Mouse (Mus musculus) gastrocnemius, postnatal 14 days (tissue): ENCODE measurements at regions not wholly inside any gene's neighbourhood (a gene's known extent, or its start where the extent isn't known, plus 50 kb on each side); places are given as distances from the start of the nearest gene placed in this dataset.
A peak's percentile ranks its signal among the peaks of the same experiment; 100 is the strongest.
"Not testable (repeated sequence)": the region's sequence is repeated elsewhere in the genome, so short reads cannot be mapped to it uniquely, and the experiment has no call there.

ENCODE experiments used
- DNase-seq: peaks from one replicate; pipeline ENCODE4 v3.0.0; 2021; ENCODE audit warnings: mixed read lengths
- intact Hi-C: fragments of 180-260 bp; cut with DNase I; formaldehyde crosslinking; loops from one replicate; pipeline ENCODE4 v1.15.1; 2025; ENCODE audit warnings: low total_unique reads

- DNase-seq, result peak; percentile 35
- intact Hi-C loops, result no loop called here
These were observed 134.5 kb downstream of the Cand1 start for GRCm38 (mm10) chr10:119105279-119105881.

- intact Hi-C loops, result no loop called here
- DNase-seq, result no peak
These were observed 139.3 kb downstream of the Cand1 start for GRCm38 (mm10) chr10:119100511-119100910.

GRCm38 (mm10) chr10:119099092-119099792, 140.6 kb downstream of the Cand1 start:
- no peak for DNase-seq
- intact Hi-C loops, result no loop called here

GRCm38 (mm10) chr10:119094166-119094565, 145.7 kb downstream of the Cand1 start:
- no peak for DNase-seq
- intact Hi-C loops, result no loop called here

GRCm38 (mm10) chr10:119087886-119088285, 152.0 kb downstream of the Cand1 start:
- no peak for DNase-seq
- intact Hi-C loops, result no loop called here

- DNase-seq, result no peak
- intact Hi-C loops, result no loop called here
These were observed 152.7 kb downstream of the Cand1 start for GRCm38 (mm10) chr10:119087071-119087665.

- no peak for DNase-seq
- intact Hi-C loops, result no loop called here
These were observed 153.4 kb downstream of the Cand1 start for GRCm38 (mm10) chr10:119086450-119086849.

- intact Hi-C loops, result no loop called here
- DNase-seq, result no peak
These were observed 156.4 kb downstream of the Cand1 start for GRCm38 (mm10) chr10:119083431-119083830.

- DNase-seq, result no peak
- intact Hi-C loops, result no loop called here
These were observed 157.0 kb downstream of the Cand1 start for GRCm38 (mm10) chr10:119082861-119083260.

GRCm38 (mm10) chr10:119081766-119082165, 158.1 kb downstream of the Cand1 start:
- intact Hi-C loops, DNase-seq: not testable (repeated sequence)

GRCm38 (mm10) chr10:119076100-119076566, 163.7 kb downstream of the Cand1 start:
- DNase-seq, result no peak
- intact Hi-C loops, result loop anchor here (5.0 to 10.0 kb wide), 2 partner anchors 201 to 924 kb away; partner anchors contain the start of gene Dyrk2

GRCm38 (mm10) chr10:119074887-119075286, 165.0 kb downstream of the Cand1 start:
- intact Hi-C loops, result loop anchor here (5.0 to 10.0 kb wide), 2 partner anchors 200 to 923 kb away; partner anchors contain the start of gene Dyrk2
- no peak for DNase-seq

- no peak for DNase-seq
- intact Hi-C loops, result loop anchor here (10.0 kb wide), 1 partner anchor 199 kb away; the partner anchor contains the start of gene Dyrk2
These were observed 165.9 kb downstream of the Cand1 start for GRCm38 (mm10) chr10:119073991-119074390.

- intact Hi-C loops, result no loop called here
These were observed 170.4 kb downstream of the Cand1 start for GRCm38 (mm10) chr10:119069410-119069809.

GRCm38 (mm10) chr10:119067838-119068237, 172.0 kb downstream of the Cand1 start:
- no peak for DNase-seq
- intact Hi-C loops, result no loop called here

More at GRCm38 (mm10) chr10:119069410-119069809, 170.4 kb downstream of the Cand1 start:
- DNase-seq, result no peak

- intact Hi-C loops, result no loop called here
- no peak for DNase-seq
These were observed 172.5 kb downstream of the Cand1 start for GRCm38 (mm10) chr10:119067366-119067765.

GRCm38 (mm10) chr10:119065974-119066373, 173.9 kb downstream of the Cand1 start:
- DNase-seq, result peak; percentile 71
- intact Hi-C loops, result no loop called here

- intact Hi-C loops, result no loop called here
- peak; percentile 69 for DNase-seq
These were observed 174.6 kb downstream of the Cand1 start for GRCm38 (mm10) chr10:119065133-119065817.

- intact Hi-C loops, result no loop called here
- DNase-seq, result no peak
These were observed 175.6 kb downstream of the Cand1 start for GRCm38 (mm10) chr10:119064218-119064617.

- intact Hi-C loops, result no loop called here
- DNase-seq, result no peak
These were observed 176.6 kb downstream of the Cand1 start for GRCm38 (mm10) chr10:119063209-119063699.
